Mouse (Mus musculus) ES-Bruce4 (cell line): Measurements from ENCODE around the gene Nlgn3.

Experiments
- CTCF ChIP-seq: IDR thresholded peaks from one replicate; pipeline ENCODE4 v1.8.1; 2011; ENCODE audit warnings: low read depth, low read length
- EP300 ChIP-seq: IDR thresholded peaks from 2 replicates; pipeline ENCODE4 v1.6.1; 2011; ENCODE audit warnings: low read depth, low read length; ENCODE audit not compliant: insufficient read depth
- POLR2A ChIP-seq: IDR thresholded peaks from one replicate; pipeline ENCODE4 v1.8.1; 2011; ENCODE audit warnings: low read length; ENCODE audit not compliant: insufficient read depth

DNA sequence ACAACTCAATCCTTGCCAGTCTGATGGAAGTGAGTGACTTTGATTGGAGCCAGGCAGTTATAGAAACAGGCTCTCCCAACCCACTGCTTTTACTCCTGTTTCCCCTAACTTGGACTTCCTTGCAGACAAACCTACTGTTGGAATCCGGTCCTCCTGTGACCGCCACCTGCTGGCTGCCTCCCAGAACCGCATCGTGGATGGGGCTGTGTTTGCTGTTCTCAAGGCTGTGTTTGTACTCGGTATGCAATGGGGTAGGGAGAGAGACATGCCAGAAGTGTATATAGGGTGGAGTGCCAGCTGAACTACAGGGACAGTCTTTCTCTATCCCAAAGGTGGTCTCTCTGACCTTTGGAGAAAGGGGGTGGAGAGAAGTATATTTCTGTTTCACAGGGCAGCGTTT lies 13.4 kb upstream of the Nlgn3 start:
- TF ChIP-seq CTCF: peak; percentile 74
- no peak for TF ChIP-seq EP300
- TF ChIP-seq POLR2A: no peak
